In the genomic region with DNA sequence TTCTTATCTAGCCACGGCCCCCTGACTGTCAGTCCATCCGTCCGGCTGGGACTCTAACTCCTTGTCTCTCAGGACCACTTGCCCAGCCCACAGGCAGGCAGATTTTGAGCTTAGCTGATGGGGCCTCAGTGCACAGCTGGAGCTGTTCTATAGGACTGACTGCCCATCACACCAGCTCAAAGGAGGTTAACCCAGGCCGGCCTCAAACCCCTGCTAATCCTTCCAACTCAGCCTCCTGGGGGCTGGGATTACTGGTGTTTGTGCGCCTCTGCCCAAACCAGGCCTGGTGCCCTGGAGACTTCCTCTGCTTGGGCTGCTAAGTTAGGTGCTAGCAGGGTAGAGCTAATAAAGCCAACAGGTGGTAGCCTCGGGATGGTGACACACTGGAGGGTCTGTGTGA, we compare ENCODE assay signal across 10 mouse cellular contexts. TPM values are rescaled to one million over a fixed set of nuclear protein-coding genes. Genes with fewer than 3 reads are reported as not detected.
A peak's percentile ranks its signal among the peaks of the same experiment; 100 is the strongest.
DNase-seq lines count a peak whose midpoint lies in the region; ATAC-seq and TF ChIP-seq lines count a peak whose summit lies in the region.
"Had no signal": no experiment of that assay in that cellular context is flagged by ENCODE, and none has a peak within 500 bp of the region (broad histone marks: within the 10 kb centered on the region; RNA-seq: fewer than 3 reads in every experiment).

No protein-coding gene starts in this region.

- peaks cover 62% of the 10 kb centered on the region for H3K4me1 ChIP-seq in heart, embryonic 16.5 days (ENCODE audit: control insufficient read depth, insufficient read depth, low read length)
- peaks cover 53% of the 10 kb centered on the region for H3K4me1 ChIP-seq in bone marrow macrophage, adult 2 months (ENCODE audit: control insufficient read depth, insufficient read depth, low read length)
- peaks cover 51% of the 10 kb centered on the region for H3K4me1 ChIP-seq in hindbrain, embryonic 12.5 days
- peaks cover 55% of the 10 kb centered on the region for H3K4me1 ChIP-seq in midbrain, embryonic 12.5 days

- no peak overlapping the region for H3K4me2 ChIP-seq in heart, embryonic 16.5 days (ENCODE audit: low read depth, low read length)
- no peak overlapping the region for H3K4me2 ChIP-seq in hindbrain, embryonic 12.5 days (replicated peaks)
- H3K4me2 ChIP-seq in midbrain, embryonic 12.5 days (replicated peaks), result peak overlapping the region; percentile 10; the same call in 1 of the 2 replicates

- intact Hi-C loops in heart, postnatal 36 days (cut with DNase I), result no loop called here

- H3K27me3 ChIP-seq in heart, embryonic 16.5 days (ENCODE audit: control insufficient read depth, insufficient read depth, low read length), result no peaks in the 10 kb centered on the region
- H3K27me3 ChIP-seq in hindbrain, embryonic 12.5 days, result no peaks in the 10 kb centered on the region
- no peaks in the 10 kb centered on the region for H3K27me3 ChIP-seq in midbrain, embryonic 12.5 days

- WGBS in heart, embryonic 16.5 days, result 66% methylated on average over 6 of the region's 6 CpGs
- 31% methylated on average over 6 of the region's 6 CpGs for WGBS in hindbrain, embryonic 12.5 days
- WGBS in midbrain, embryonic 12.5 days, result 11% methylated on average over 6 of the region's 6 CpGs

- TF ChIP-seq POLR2A in bone marrow macrophage, adult 2 months (IDR thresholded peaks at IDR 0.05; ENCODE audit: borderline replicate concordance, low read depth, low read length), result no peak

- 0 out of 2 replicates have a peak, but pooled peaks cover 8% of the 10 kb centered on the region for H3K36me3 ChIP-seq in heart, embryonic 16.5 days (ENCODE audit: control insufficient read depth, insufficient read depth)
- peaks cover 55% of the 10 kb centered on the region for H3K36me3 ChIP-seq in hindbrain, embryonic 12.5 days
- H3K36me3 ChIP-seq in midbrain, embryonic 12.5 days, result peaks cover 27% of the 10 kb centered on the region

- H3K27ac ChIP-seq in heart, embryonic 16.5 days (ENCODE audit: low read length), result peak overlapping the region; percentile 6
- H3K27ac ChIP-seq in bone marrow macrophage, adult 2 months (ENCODE audit: insufficient read depth, low read depth, low read length), result peak overlapping the region; percentile 26
- H3K27ac ChIP-seq in hindbrain, embryonic 12.5 days, result peak overlapping the region; percentile 83
- H3K27ac ChIP-seq in midbrain, embryonic 12.5 days (replicated peaks), result peak overlapping the region; percentile 84

- no peak for ATAC-seq in heart, embryonic 16.5 days (replicated peaks; ENCODE audit: extremely low read depth, insufficient read depth, low FRiP score)
- ATAC-seq in hindbrain, embryonic 12.5 days (ENCODE audit: low FRiP score), result no peak
- ATAC-seq in midbrain, embryonic 12.5 days (ENCODE audit: low FRiP score, low read depth), result 0 out of 2 replicates have a peak, but pooled peaks have one; percentile 10
- ATAC-seq: inflammation-experienced regulatory T-cells, adult 6 months had no signal

- no peak for DNase-seq in heart, postnatal 36 days
- no peak for DNase-seq in layer of hippocampus, postnatal 14 days (ENCODE audit: low spot score in 2 of 2)
- no peak for DNase-seq in spleen, postnatal 10 days (ENCODE audit: low spot score in 2 of 2)
- DNase-seq in cerebellum, postnatal 25 days, result no peak
- DNase-seq: thymus, postnatal 36 days had no signal

- H3K9me3 ChIP-seq in heart, embryonic 16.5 days (replicated peaks; ENCODE audit: control insufficient read depth, low read length), result no peaks in the 10 kb centered on the region
- no peaks in the 10 kb centered on the region for H3K9me3 ChIP-seq in hindbrain, embryonic 12.5 days (replicated peaks)
- H3K9me3 ChIP-seq in midbrain, embryonic 12.5 days, result no peaks in the 10 kb centered on the region

- TF ChIP-seq CTCF in bone marrow macrophage, adult 2 months (IDR thresholded peaks at IDR 0.05; ENCODE audit: low read depth, low read length), result no peak

- no peak overlapping the region for H3K4me3 ChIP-seq in heart, embryonic 16.5 days (ENCODE audit: low read length)
- H3K4me3 ChIP-seq in bone marrow macrophage, adult 2 months (ENCODE audit: insufficient read depth, low read length), result no peak overlapping the region
- no peak overlapping the region for H3K4me3 ChIP-seq in hindbrain, embryonic 12.5 days
- H3K4me3 ChIP-seq in midbrain, embryonic 12.5 days, result no peak overlapping the region

- H3K9ac ChIP-seq in heart, embryonic 16.5 days (ENCODE audit: low read length), result no peak overlapping the region
- H3K9ac ChIP-seq in hindbrain, embryonic 12.5 days, result no peak overlapping the region
- H3K9ac ChIP-seq in midbrain, embryonic 12.5 days (replicated peaks), result no peak overlapping the region; the same call in 1 of the 2 replicates

RNA-seq across cellular contexts. Expression of gene Lasp1, which starts 19.2 kb away (rescaled TPM):
- polyA plus RNA-seq in heart, embryonic 16.5 days (2015; fragmentation: Nextera tagmentation; extraction: Ambion mirVana), result 52.9 and 59.0 TPM in 2 replicates
- total RNA-seq in heart, postnatal 36 days (2021), result 10 to 100 TPM; 37.7 to 40.7 TPM
- polyA plus RNA-seq in bone marrow macrophage, adult 2 months (2012; ENCODE audit: insufficient read depth, insufficient read length, missing spikeins), result 194 and 201 TPM in 2 replicates
- 111 and 120 TPM in 2 replicates for polyA plus RNA-seq in hindbrain, embryonic 12.5 days (2016; fragmentation: Nextera tagmentation; extraction: Ambion mirVana)
- 102 and 106 TPM in 2 replicates for polyA plus RNA-seq in midbrain, embryonic 12.5 days (2016; fragmentation: Nextera tagmentation; extraction: Ambion mirVana)
- 100 to 1,000 TPM; 114 to 123 TPM for total RNA-seq in layer of hippocampus, postnatal 14 days (2021)

RNA-seq across cellular contexts. Expression of gene B230217C12Rik, which starts 22.6 kb away (rescaled TPM):
- 2.5 and 3.2 TPM in 2 replicates for polyA plus RNA-seq in heart, embryonic 16.5 days (2015; fragmentation: Nextera tagmentation; extraction: Ambion mirVana)
- total RNA-seq in heart, postnatal 36 days (2021), result 1 to 10 TPM in 1 of 2 experiments, under 1 TPM in 1; 1.00 to 1.4 TPM
- polyA plus RNA-seq in bone marrow macrophage, adult 2 months (2012; ENCODE audit: insufficient read depth, insufficient read length, missing spikeins), result 1.8 and 2.4 TPM in 2 replicates
- polyA plus RNA-seq in hindbrain, embryonic 12.5 days (2016; fragmentation: Nextera tagmentation; extraction: Ambion mirVana), result 14.1 and 14.8 TPM in 2 replicates
- 14.2 and 15.8 TPM in 2 replicates for polyA plus RNA-seq in midbrain, embryonic 12.5 days (2016; fragmentation: Nextera tagmentation; extraction: Ambion mirVana)
- total RNA-seq in layer of hippocampus, postnatal 14 days (2021), result 10 to 100 TPM; 44.2 to 49.6 TPM

RNA-seq across cellular contexts. Expression of gene Rpl23, which starts 35.8 kb away (rescaled TPM):
- polyA plus RNA-seq in heart, embryonic 16.5 days (2015; fragmentation: Nextera tagmentation; extraction: Ambion mirVana), result 299 and 310 TPM in 2 replicates
- 100 to 1,000 TPM; 522 TPM for total RNA-seq in heart, postnatal 36 days (2021)
- 854 and 1,184 TPM in 2 replicates for polyA plus RNA-seq in bone marrow macrophage, adult 2 months (2012; ENCODE audit: insufficient read depth, insufficient read length, missing spikeins)
- 347 and 376 TPM in 2 replicates for polyA plus RNA-seq in hindbrain, embryonic 12.5 days (2016; fragmentation: Nextera tagmentation; extraction: Ambion mirVana)
- 370 and 378 TPM in 2 replicates for polyA plus RNA-seq in midbrain, embryonic 12.5 days (2016; fragmentation: Nextera tagmentation; extraction: Ambion mirVana)
- 100 to 1,000 TPM; 372 to 419 TPM for total RNA-seq in layer of hippocampus, postnatal 14 days (2021)

RNA-seq across cellular contexts. Expression of gene 1700001P01Rik, which starts 42.3 kb away (rescaled TPM):
- polyA plus RNA-seq in heart, embryonic 16.5 days (2015; fragmentation: Nextera tagmentation; extraction: Ambion mirVana), result 0.25 and 0.41 TPM in 2 replicates
- total RNA-seq in heart, postnatal 36 days (2021), result not detected
- polyA plus RNA-seq in bone marrow macrophage, adult 2 months (2012; ENCODE audit: insufficient read depth, insufficient read length, missing spikeins), result not detected in 2 replicates
- polyA plus RNA-seq in hindbrain, embryonic 12.5 days (2016; fragmentation: Nextera tagmentation; extraction: Ambion mirVana), result 0.68 and 0.98 TPM in 2 replicates
- 0.31 and 1.3 TPM in 2 replicates for polyA plus RNA-seq in midbrain, embryonic 12.5 days (2016; fragmentation: Nextera tagmentation; extraction: Ambion mirVana)
- total RNA-seq in layer of hippocampus, postnatal 14 days (2021), result 1 to 10 TPM in 1 of 2 experiments, under 1 TPM in 1; 0.58 to 2.0 TPM

RNA-seq across cellular contexts. Expression of gene Cwc25, which starts 51.6 kb away (rescaled TPM):
- 10.7 and 12.5 TPM in 2 replicates for polyA plus RNA-seq in heart, embryonic 16.5 days (2015; fragmentation: Nextera tagmentation; extraction: Ambion mirVana)
- total RNA-seq in heart, postnatal 36 days (2021), result 1 to 10 TPM; 7.5 to 7.9 TPM
- 19.1 and 19.8 TPM in 2 replicates for polyA plus RNA-seq in bone marrow macrophage, adult 2 months (2012; ENCODE audit: insufficient read depth, insufficient read length, missing spikeins)
- polyA plus RNA-seq in hindbrain, embryonic 12.5 days (2016; fragmentation: Nextera tagmentation; extraction: Ambion mirVana), result 22.0 and 25.4 TPM in 2 replicates
- polyA plus RNA-seq in midbrain, embryonic 12.5 days (2016; fragmentation: Nextera tagmentation; extraction: Ambion mirVana), result 22.3 and 24.4 TPM in 2 replicates
- 10 to 100 TPM; 21.3 to 21.4 TPM for total RNA-seq in layer of hippocampus, postnatal 14 days (2021)

Comparison
In these comparisons a context has a peak if more than half of its experiments do, and no peak if none do; other contexts are left out.
1. H3K27ac ChIP-seq: peak in every context shown above with its lines; median percentile 84 in midbrain, embryonic 12.5 days; 83 in hindbrain, embryonic 12.5 days; 26 in bone marrow macrophage, adult 2 months; 6 in heart, embryonic 16.5 days.